Mouse (Mus musculus) embryonic facial prominence, embryonic 11.5 days (tissue): ENCODE measurements at regions not wholly inside any gene's neighbourhood (a gene's known extent, or its start where the extent isn't known, plus 50 kb on each side); places are given as distances from the start of the nearest gene placed in this dataset.
A peak's percentile ranks its signal among the peaks of the same experiment; 100 is the strongest.

Experiments used
- ATAC-seq: fragments of 200-750 bp; cut with Nextera tagmentation; replicated peaks from 2 replicates; pipeline ENCODE4 v1.8.0; 2017; ENCODE audit warnings: low read depth; ENCODE audit not compliant: insufficient number of reproducible peaks, low FRiP score, low TSS enrichment
- DNase-seq: peaks from one replicate; pipeline ENCODE4 v3.0.0-alpha.2; 2015; ENCODE audit warnings: low spot score
- H3K27ac ChIP-seq: fragments of 300-500 bp; sonication (generic); replicated peaks from 2 replicates; pipeline ENCODE4 v1.5.1; 2014; ENCODE audit warnings: mild to moderate bottlenecking, low read depth, low read length, control low read depth
- H3K27me3 ChIP-seq: fragments of 300-500 bp; sonication (generic); 2 replicates; pipeline ENCODE4 v1.6.1; 2014; ENCODE audit warnings: mild to moderate bottlenecking, low read length, moderate library complexity, mixed read lengths; ENCODE audit not compliant: control insufficient read depth, insufficient read depth
- H3K36me3 ChIP-seq: fragments of 300-500 bp; sonication (generic); replicated peaks from 2 replicates; pipeline ENCODE4 v1.6.1; 2014; ENCODE audit warnings: low read depth, mild to moderate bottlenecking, low read length, moderate library complexity, mixed read lengths; ENCODE audit not compliant: control insufficient read depth, insufficient read depth
- H3K4me1 ChIP-seq: fragments of 300-500 bp; sonication (generic); 2 replicates; pipeline ENCODE4 v1.6.1; 2014; ENCODE audit warnings: low read length, mixed read lengths; ENCODE audit not compliant: control insufficient read depth, insufficient read depth
- H3K4me2 ChIP-seq: fragments of 300-500 bp; sonication (generic); 2 replicates; pipeline ENCODE4 v1.6.1; 2014; ENCODE audit warnings: low read depth, mild to moderate bottlenecking, control low read depth, low read length, moderate library complexity
- H3K4me3 ChIP-seq: fragments of 300-500 bp; sonication (generic); 2 replicates; pipeline ENCODE4 v1.5.1; 2014; ENCODE audit warnings: low read depth, low read length, control low read depth
- H3K9ac ChIP-seq: fragments of 300-500 bp; sonication (generic); replicated peaks from 2 replicates; pipeline ENCODE4 v1.6.1; 2014; ENCODE audit warnings: mild to moderate bottlenecking, control low read depth, low read length
- H3K9me3 ChIP-seq: fragments of 300-500 bp; sonication (generic); replicated peaks from 2 replicates; pipeline ENCODE4 v1.6.1; 2016; ENCODE audit warnings: mild to moderate bottlenecking, low read length, inconsistent platforms, mixed read lengths; ENCODE audit not compliant: control insufficient read depth
- WGBS: fragments of 180-500 bp; shearing (Covaris S2); extraction: QIAGEN DNeasy Blood & Tissue Kit; methylation state at CpG from one replicate; pipeline ENCODE4 v1.1.7; 2014; 5-methylcytosine and 5-hydroxymethylcytosine counted together

DNA sequence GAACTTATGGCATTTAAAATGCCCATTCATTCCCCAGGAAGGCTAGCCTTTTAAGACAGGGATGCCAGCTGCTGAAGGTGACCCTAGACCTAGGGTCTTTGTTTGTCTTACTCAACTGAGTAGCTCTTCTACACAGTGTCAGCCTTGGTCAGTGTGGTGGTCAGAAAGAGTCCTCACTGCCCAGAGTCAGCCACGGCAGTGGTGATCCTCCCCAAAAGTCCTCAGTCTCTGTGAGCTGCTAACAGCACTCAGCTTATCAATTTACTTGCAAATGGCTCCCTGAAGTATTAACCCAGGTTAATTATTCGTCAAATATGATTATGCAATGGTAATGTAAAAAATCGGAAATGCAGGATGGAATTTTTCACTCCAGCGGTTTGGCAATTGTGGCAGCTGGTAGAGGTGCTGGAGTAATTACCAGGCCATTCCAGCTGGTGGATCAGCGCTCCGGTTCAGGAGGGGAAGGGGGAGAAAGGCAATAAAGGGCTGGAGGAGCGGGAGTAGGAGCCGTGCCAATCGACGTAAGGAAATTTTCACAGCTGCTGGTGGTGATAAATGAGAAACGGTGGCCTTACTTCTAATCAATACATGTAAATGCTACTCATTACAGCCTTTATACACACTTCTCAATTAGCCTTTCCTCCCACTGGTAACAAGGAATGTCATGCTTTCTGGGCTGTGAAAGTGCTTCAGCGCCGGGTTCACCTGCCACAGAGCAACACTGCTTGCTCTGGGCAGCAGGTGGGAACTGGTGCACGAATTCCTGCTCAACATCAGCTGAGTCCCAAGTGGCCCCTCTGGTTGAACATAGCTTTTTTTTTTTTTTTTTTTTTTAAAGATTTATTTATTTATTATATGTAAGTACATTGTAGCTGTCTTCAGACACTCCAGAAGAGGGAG lies 60.1 kb upstream of the Pou6f2 start:
- no peak overlapping the region for H3K9ac ChIP-seq
- no peaks in the 10 kb centered on the region for H3K4me1 ChIP-seq
- DNase-seq = peak; percentile 18
- no peak overlapping the region for H3K4me3 ChIP-seq
- no peak overlapping the region for H3K4me2 ChIP-seq
- H3K27me3 ChIP-seq = no peaks in the 10 kb centered on the region
- ATAC-seq = no peak
- 51% methylated on average over 14 of the region's 14 CpGs for WGBS
- H3K36me3 ChIP-seq = no peaks in the 10 kb centered on the region
- H3K27ac ChIP-seq = no peak overlapping the region
- H3K9me3 ChIP-seq = no peaks in the 10 kb centered on the region
